Mouse (Mus musculus): ENCODE data around the gene Tff2.

DNA sequence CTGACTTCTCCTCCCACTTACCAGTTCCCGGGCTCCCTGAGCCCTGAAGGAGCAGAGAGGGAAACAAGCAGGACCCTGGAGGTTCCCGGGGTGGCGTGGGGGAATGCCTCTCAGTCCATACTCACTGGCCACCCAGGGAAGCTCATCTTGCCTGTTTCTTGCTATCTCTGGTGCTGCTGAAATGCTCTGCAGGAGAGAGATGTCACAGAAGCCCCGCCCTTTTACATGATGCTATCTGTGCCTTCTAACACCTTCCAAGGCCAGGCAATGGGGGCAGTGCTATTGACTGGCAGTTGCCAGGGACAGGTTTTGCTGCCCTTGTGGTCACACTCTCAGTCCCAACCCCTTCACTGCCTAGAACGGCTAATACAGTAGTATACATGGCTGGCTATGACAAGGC is 45.3 kb downstream of the Tff2 start:
- no peak for TF ChIP-seq CTCF (IDR thresholded peaks at IDR 0.05; ENCODE audit: insufficient read depth, low read length)
- TF ChIP-seq POLR2A (IDR thresholded peaks at IDR 0.05; ENCODE audit: borderline replicate concordance, extremely low read depth, low read depth, low read length), result no peak
